Mouse (Mus musculus) kidney, adult 18-20 months (tissue): Measurements from ENCODE around the gene Cryba4.

ENCODE experiments used
- DNase-seq: peaks from one replicate; pipeline ENCODE4 v3.0.0; 2021

Cryba4 gene

DNA sequence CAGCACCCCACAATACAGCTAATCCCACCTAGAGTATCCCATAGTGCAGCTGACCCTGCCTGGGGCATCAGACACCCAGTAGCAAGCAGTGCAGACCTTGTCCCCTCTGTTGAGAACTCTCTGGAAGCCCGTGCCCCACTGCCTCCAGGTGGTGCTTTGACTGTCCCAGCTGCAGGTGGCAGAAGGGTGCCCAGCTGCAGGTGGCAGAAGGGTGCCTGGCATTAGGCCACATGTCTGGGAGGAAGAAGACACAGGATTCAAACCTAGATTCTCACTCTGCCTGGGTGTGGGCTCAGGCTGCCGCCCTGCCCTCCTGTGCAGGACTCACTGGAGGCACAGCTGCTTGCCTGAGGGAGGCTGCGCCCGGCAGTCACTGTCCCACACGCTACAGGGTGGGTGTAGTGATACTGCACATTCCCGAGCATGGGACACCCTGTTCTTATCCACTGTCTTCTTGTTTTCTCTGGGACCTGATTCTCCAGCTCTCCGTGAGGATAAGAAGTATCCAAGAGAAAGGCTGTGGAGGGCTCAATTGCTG is 33.3 kb upstream of the Cryba4 start:
- DNase-seq = no peak

DNA sequence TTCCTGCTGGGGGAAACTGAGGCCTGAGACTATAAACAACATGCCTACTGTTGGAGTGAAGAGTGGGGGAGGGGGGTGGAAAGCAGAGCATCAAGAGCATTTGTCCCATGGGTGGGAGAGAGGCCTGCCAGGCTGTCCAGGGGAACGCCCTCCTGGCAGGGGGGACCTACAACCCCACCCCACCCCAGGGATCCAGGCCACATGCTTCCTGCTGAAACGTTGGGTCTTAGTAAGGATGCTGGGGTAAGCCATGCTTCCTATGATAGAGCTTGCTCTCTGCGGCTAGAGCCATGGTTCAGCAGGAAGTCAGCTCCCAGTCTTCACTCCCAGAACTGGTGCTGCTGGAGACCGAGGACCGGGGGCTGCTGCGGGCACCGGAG is 31.9 kb upstream of the Cryba4 start:
- no peak for DNase-seq

DNA sequence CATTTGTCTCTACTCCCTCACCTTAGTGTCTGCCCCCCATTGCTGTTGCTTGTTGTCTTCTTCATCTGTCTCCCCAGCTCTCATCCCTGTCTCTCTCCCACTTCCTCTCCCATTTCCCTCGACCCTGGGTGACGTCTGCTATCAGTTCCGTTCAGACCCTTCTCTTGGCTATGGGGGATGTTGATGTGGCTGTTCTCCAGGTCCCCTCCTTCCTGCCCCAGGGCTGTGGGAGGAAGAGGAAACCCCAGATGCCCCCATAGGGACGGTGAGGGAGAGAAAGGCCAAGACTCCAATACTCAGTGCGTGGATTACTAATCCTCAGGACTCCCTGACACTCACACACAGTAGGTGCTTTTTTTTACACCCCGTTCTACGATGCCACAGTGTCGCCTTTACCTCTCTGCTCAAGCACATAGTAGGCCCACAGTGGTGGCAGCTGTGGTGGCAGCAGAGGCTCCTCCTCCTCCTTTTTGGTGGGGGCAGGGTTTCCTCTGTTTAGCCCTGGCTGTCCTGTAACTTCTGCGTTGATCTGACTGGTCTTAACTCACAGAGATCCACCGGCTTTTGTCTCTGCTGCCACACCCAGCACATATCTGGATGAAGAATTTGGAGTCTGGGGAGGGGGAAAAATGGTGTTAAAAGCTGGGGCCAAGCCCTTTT is 31.4 kb upstream of the Cryba4 start:
- peak; percentile 54 for DNase-seq

DNA sequence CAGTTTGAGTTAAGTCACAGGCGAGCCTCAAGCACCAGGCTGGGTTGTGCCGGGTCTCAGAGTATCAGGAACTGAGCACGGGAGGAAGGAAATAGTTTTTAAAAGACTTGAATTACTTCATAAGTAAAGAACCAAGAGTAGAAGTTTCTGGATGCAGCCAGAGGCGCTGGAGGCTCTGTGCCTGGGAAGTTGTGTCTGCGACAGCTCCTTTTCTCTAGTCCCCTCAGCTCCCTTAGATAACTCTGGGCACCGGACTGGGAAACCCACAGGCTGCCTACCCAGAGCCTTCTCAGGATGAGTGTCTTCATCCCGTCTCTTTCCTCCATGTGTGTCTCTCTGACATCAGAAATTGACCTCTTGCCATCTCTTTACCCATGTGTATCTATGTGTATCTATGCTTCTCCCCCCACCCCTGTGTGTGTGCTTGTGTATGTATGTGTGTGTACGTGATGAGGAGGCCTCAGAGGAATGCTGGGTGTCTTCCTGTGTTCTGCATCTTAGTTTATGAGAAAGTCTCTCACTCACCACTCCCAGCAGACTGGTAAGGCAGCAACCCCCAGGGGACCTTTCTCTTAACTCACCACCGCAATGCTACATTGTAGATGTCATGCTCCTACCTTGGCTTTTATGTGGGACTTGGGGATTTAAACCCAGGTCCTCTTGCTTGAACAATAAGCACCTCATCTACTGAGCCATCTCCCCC is 30.6 kb upstream of the Cryba4 start:
- DNase-seq = no peak

GRCm38 (mm10) chr5:112282123-112282779 is 29.9 kb upstream of the Cryba4 start:
- DNase-seq = no peak

GRCm38 (mm10) chr5:112281676-112282075 is 29.4 kb upstream of the Cryba4 start:
- DNase-seq = no peak

- no peak for DNase-seq
Observed at GRCm38 (mm10) chr5:112280863-112281660, 28.7 kb upstream of the Cryba4 start.

- DNase-seq = no peak
Observed at GRCm38 (mm10) chr5:112280151-112280550, 27.8 kb upstream of the Cryba4 start.

GRCm38 (mm10) chr5:112279181-112280021 is 27.1 kb upstream of the Cryba4 start:
- no peak for DNase-seq

DNA sequence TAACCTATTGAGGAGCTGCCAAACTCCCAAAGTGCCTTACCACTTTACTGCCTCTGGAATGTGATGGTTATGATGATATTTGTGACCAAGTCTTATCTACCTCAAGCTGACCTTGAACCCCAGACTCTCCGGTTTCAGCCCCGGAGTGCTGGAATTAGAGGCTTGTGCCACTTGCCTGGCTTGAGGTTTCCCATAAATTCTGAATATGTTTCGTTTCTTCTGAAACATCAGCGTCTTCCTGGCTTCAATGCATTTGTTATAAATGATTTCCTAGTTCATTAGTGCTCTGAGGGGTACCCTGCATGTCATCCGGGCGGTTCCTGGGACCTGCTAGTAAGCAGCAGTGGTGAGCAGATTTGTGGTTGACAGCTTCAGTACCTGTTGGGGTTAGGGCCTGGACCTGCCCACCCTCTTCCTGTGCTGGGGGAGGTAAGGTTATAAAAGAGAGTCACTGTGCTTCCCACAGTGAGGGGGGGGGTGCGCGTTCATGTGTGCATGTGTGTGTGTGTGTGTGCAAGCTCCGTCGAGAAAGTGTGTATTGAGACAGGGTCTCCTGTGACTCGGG is 25.7 kb upstream of the Cryba4 start:
- no peak for DNase-seq

GRCm38 (mm10) chr5:112276907-112277348 is 24.6 kb upstream of the Cryba4 start:
- DNase-seq = no peak

- DNase-seq = peak; percentile 100
Observed at GRCm38 (mm10) chr5:112276267-112276873, 24.1 kb upstream of the Cryba4 start, which contains the start of gene Tpst2. Tpst2 (plus strand) TSS chr5:112276691.

DNA sequence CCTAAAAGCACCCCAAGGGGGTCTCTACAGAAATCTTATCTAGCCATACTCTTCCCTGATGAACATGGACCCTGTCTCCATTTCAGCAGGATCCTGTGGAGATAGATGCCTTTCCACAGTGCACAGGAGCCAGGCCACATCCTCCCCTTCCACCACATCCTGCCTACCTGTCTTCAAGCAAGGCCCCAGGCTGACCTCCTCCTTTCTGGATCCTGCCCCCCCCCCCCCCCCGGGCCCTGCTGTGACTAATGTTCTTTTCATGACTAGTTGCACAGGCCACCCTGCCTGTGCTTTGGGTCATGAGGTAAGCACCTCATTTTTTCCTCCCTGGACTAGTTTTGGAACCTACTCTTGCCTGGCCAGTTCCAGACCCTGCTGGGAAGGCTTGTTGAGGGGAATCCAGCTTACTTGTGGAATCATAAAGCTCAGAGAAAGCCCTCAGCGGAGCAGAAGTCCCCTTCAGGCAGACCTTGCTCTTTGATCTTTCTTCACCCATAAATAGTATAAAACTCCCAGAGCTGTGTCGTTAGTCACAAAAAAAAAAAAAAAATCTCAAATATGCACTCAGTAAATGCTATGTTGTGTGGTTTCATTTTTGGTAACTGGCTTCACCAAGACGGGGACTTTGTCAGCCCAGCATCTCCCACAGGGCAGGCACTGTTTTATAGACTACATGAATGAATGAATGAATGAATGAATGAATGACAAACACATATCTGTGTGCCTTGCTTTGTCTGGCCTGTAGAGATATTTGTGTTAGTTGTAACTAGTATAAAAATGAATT is 22.9 kb upstream of the Cryba4 start:
- DNase-seq = no peak

DNA sequence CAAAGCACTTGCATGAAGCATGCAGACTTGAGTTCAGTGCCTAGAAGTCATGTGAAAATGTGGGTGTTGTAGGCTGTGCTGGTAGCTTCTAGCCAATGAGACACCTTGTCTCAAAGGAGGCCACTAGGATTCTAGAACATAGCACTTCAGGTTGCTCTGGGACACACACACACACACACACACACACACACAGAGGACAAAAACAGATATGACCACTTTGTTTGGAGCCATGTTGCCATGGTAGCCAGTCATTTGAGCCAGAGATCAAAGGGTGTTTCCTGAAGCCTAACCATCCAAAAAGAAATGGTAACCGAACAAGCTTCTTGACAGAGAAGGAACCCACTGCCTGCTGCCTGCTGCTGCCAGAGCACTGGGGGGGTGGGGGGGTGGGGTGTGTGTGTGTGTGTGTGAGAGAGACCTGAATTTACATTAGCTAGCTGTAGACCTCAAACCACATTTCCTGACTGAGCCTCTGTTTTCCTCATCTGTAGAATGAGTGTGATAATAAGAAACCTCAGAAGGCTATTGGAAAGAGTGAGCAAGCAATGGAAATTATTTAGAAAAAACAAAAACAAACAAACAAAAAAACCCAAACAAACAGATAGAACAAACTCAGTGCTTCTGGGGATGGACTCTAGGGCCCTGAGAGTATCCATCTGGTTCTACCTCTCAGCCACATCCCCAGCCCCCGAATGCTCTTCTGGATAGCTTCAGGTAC is 21.6 kb upstream of the Cryba4 start:
- no peak for DNase-seq

GRCm38 (mm10) chr5:112272934-112273333 is 20.6 kb upstream of the Cryba4 start:
- no peak for DNase-seq

GRCm38 (mm10) chr5:112270764-112271541 is 18.6 kb upstream of the Cryba4 start:
- no peak for DNase-seq

GRCm38 (mm10) chr5:112266011-112266777 is 13.9 kb upstream of the Cryba4 start:
- DNase-seq = no peak

DNA sequence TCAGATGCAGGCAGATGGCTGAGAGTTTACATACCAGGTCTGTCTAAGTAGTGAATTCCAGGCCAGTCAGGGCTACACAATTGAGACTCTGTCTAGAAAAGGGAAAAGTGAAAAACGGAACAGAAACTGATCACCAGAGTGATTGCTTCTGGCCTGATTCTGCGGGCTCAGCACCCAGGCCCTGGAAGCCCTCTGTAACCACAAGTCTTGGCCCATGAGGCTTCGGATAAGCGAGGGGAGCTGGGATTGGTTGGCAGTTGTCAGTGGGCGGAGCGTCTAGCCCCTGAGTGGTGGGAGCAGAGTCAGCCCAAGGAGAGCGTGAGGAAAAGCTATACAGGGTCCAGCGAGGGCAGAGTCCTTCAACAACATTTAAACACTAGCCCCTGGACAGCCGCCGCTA is 13.2 kb upstream of the Cryba4 start:
- DNase-seq = no peak
